Mouse (Mus musculus): ENCODE measurements around the gene Ubl3. TPM values are rescaled to one million over a fixed set of nuclear protein-coding genes. Genes with fewer than 3 reads are reported as not detected.

The Ubl3 gene
- polyA plus RNA-seq, 1 experiment from 2014 or later: 76.2 TPM

- no peaks in the 10 kb centered on the region for H3K9me3 ChIP-seq (replicated peaks; ENCODE audit: control insufficient read depth, low read length)
- H3K4me3 ChIP-seq (ENCODE audit: low read depth, low read length): no peak overlapping the region
- no peak overlapping the region for H3K27ac ChIP-seq (ENCODE audit: low read depth, low read length)
- H3K9ac ChIP-seq (ENCODE audit: low read length): no peak overlapping the region
- peak; percentile 83 for ATAC-seq
- DNase-seq (ENCODE audit: low spot score): peak; percentile 82
- H3K27me3 ChIP-seq (replicated peaks; ENCODE audit: control insufficient read depth, insufficient read depth, low read length): no peaks in the 10 kb centered on the region
- peaks cover 14% of the 10 kb centered on the region for H3K4me1 ChIP-seq (ENCODE audit: control insufficient read depth, insufficient read depth, low read length)
- peak overlapping the region; percentile 20; the same call in 1 of the 2 replicates for H3K4me2 ChIP-seq (ENCODE audit: low read length)
- no peaks in the 10 kb centered on the region for H3K36me3 ChIP-seq (ENCODE audit: control insufficient read depth, insufficient read depth, low read length)
- WGBS: 48% methylated on average over 10 of the region's 10 CpGs
These were observed 62.8 kb downstream of the Ubl3 start for GRCm38 (mm10) chr5:148489724-148490193.

GRCm38 (mm10) chr5:148488891-148489723, 63.5 kb downstream of the Ubl3 start:
- peak; percentile 34 for DNase-seq (ENCODE audit: low spot score)
- no peak overlapping the region for H3K4me3 ChIP-seq (ENCODE audit: low read depth, low read length)

GRCm38 (mm10) chr5:148486202-148486601, 66.4 kb downstream of the Ubl3 start:
- Histone ChIP-seq H3K4me1 (ENCODE audit: control insufficient read depth, insufficient read depth, low read length) (peaks cover 14% of the 10 kb centered on the region), H3K9me3 (replicated peaks; ENCODE audit: control insufficient read depth, low read length) (no peaks in the 10 kb centered on the region), H3K27me3 (replicated peaks; ENCODE audit: control insufficient read depth, insufficient read depth, low read length) (no peaks in the 10 kb centered on the region), H3K9ac (ENCODE audit: low read length) (no peak overlapping the region), H3K4me2 (ENCODE audit: low read length) (no peak overlapping the region), H3K27ac (ENCODE audit: low read depth, low read length) (no peak overlapping the region), H3K4me3 (ENCODE audit: low read depth, low read length) (no peak overlapping the region), H3K36me3 (ENCODE audit: control insufficient read depth, insufficient read depth, low read length) (no peaks in the 10 kb centered on the region)
- no peak for DNase-seq (ENCODE audit: low spot score)
- 92% methylated on average over 11 of the region's 11 CpGs for WGBS
- no peak for ATAC-seq

More at GRCm38 (mm10) chr5:148488891-148489723, 63.5 kb downstream of the Ubl3 start:
- WGBS: 69% methylated on average over 13 of the region's 13 CpGs
- Histone ChIP-seq H3K4me1 (ENCODE audit: control insufficient read depth, insufficient read depth, low read length) (peaks cover 14% of the 10 kb centered on the region), H3K36me3 (ENCODE audit: control insufficient read depth, insufficient read depth, low read length) (no peaks in the 10 kb centered on the region), H3K27me3 (replicated peaks; ENCODE audit: control insufficient read depth, insufficient read depth, low read length) (no peaks in the 10 kb centered on the region), H3K4me2 (ENCODE audit: low read length) (peak overlapping the region; percentile 20; the same call in 1 of the 2 replicates), H3K9me3 (replicated peaks; ENCODE audit: control insufficient read depth, low read length) (no peaks in the 10 kb centered on the region), H3K9ac (ENCODE audit: low read length) (no peak overlapping the region), H3K27ac (ENCODE audit: low read depth, low read length) (no peak overlapping the region)
- peak; percentile 56; the same call in 1 of the 2 replicates for ATAC-seq

GRCm38 (mm10) chr5:148481745-148482144, 70.8 kb downstream of the Ubl3 start:
- no peaks in the 10 kb centered on the region for H3K36me3 ChIP-seq (ENCODE audit: control insufficient read depth, insufficient read depth, low read length)
- H3K4me3 ChIP-seq (ENCODE audit: low read depth, low read length): no peak overlapping the region
- no peaks in the 10 kb centered on the region for H3K4me1 ChIP-seq (ENCODE audit: control insufficient read depth, insufficient read depth, low read length)
- no peak overlapping the region for H3K9ac ChIP-seq (ENCODE audit: low read length)
- no peak for DNase-seq (ENCODE audit: low spot score)
- H3K4me2 ChIP-seq (ENCODE audit: low read length): no peak overlapping the region
- no peaks in the 10 kb centered on the region for H3K9me3 ChIP-seq (replicated peaks; ENCODE audit: control insufficient read depth, low read length)
- H3K27ac ChIP-seq (ENCODE audit: low read depth, low read length): no peak overlapping the region
- no peak for ATAC-seq
- 74% methylated on average over 3 of the region's 3 CpGs for WGBS
- no peaks in the 10 kb centered on the region for H3K27me3 ChIP-seq (replicated peaks; ENCODE audit: control insufficient read depth, insufficient read depth, low read length)

- 87% methylated on average over 7 of the region's 7 CpGs for WGBS
- Histone ChIP-seq H3K4me3 (ENCODE audit: low read depth, low read length) (no peak overlapping the region), H3K4me1 (ENCODE audit: control insufficient read depth, insufficient read depth, low read length) (no peaks in the 10 kb centered on the region), H3K27me3 (replicated peaks; ENCODE audit: control insufficient read depth, insufficient read depth, low read length) (no peaks in the 10 kb centered on the region), H3K4me2 (ENCODE audit: low read length) (no peak overlapping the region), H3K36me3 (ENCODE audit: control insufficient read depth, insufficient read depth, low read length) (no peaks in the 10 kb centered on the region), H3K9ac (ENCODE audit: low read length) (no peak overlapping the region), H3K27ac (ENCODE audit: low read depth, low read length) (no peak overlapping the region), H3K9me3 (replicated peaks; ENCODE audit: control insufficient read depth, low read length) (no peaks in the 10 kb centered on the region)
- DNase-seq (ENCODE audit: low spot score) (no peak), ATAC-seq (no peak)
These were observed 78.2 kb downstream of the Ubl3 start for GRCm38 (mm10) chr5:148474346-148474745.

GRCm38 (mm10) chr5:148468626-148469441, 83.8 kb downstream of the Ubl3 start:
- Histone ChIP-seq H3K9me3 (replicated peaks; ENCODE audit: control insufficient read depth, low read length) (no peaks in the 10 kb centered on the region), H3K36me3 (ENCODE audit: control insufficient read depth, insufficient read depth, low read length) (no peaks in the 10 kb centered on the region), H3K4me2 (ENCODE audit: low read length) (no peak overlapping the region), H3K4me3 (ENCODE audit: low read depth, low read length) (no peak overlapping the region), H3K27me3 (replicated peaks; ENCODE audit: control insufficient read depth, insufficient read depth, low read length) (no peaks in the 10 kb centered on the region), H3K9ac (ENCODE audit: low read length) (no peak overlapping the region), H3K4me1 (ENCODE audit: control insufficient read depth, insufficient read depth, low read length) (0 out of 2 replicates have a peak, but pooled peaks cover 2% of the 10 kb centered on the region), H3K27ac (ENCODE audit: low read depth, low read length) (no peak overlapping the region)
- no peak for ATAC-seq
- no peak for DNase-seq (ENCODE audit: low spot score)
- 59% methylated on average over 14 of the region's 14 CpGs for WGBS

- WGBS: 17% methylated on average over 8 of the region's 8 CpGs
- H3K27me3 ChIP-seq (replicated peaks; ENCODE audit: control insufficient read depth, insufficient read depth, low read length): no peaks in the 10 kb centered on the region
- no peak for ATAC-seq
- H3K36me3 ChIP-seq (ENCODE audit: control insufficient read depth, insufficient read depth, low read length): no peaks in the 10 kb centered on the region
- no peak overlapping the region for H3K9ac ChIP-seq (ENCODE audit: low read length)
- no peak overlapping the region for H3K4me2 ChIP-seq (ENCODE audit: low read length)
- DNase-seq (ENCODE audit: low spot score): no peak
- no peak overlapping the region for H3K4me3 ChIP-seq (ENCODE audit: low read depth, low read length)
- no peak overlapping the region for H3K27ac ChIP-seq (ENCODE audit: low read depth, low read length)
- H3K9me3 ChIP-seq (replicated peaks; ENCODE audit: control insufficient read depth, low read length): no peaks in the 10 kb centered on the region
- H3K4me1 ChIP-seq (ENCODE audit: control insufficient read depth, insufficient read depth, low read length): 0 out of 2 replicates have a peak, but pooled peaks cover 2% of the 10 kb centered on the region
These were observed 85.5 kb downstream of the Ubl3 start for GRCm38 (mm10) chr5:148466933-148467607.

- H3K4me1 ChIP-seq (ENCODE audit: control insufficient read depth, insufficient read depth, low read length): 0 out of 2 replicates have a peak, but pooled peaks cover 2% of the 10 kb centered on the region
- WGBS: 88% methylated on average over 5 of the region's 5 CpGs
- no peak overlapping the region for H3K4me3 ChIP-seq (ENCODE audit: low read depth, low read length)
- H3K9ac ChIP-seq (ENCODE audit: low read length): no peak overlapping the region
- H3K36me3 ChIP-seq (ENCODE audit: control insufficient read depth, insufficient read depth, low read length): no peaks in the 10 kb centered on the region
- no peak for ATAC-seq
- H3K27ac ChIP-seq (ENCODE audit: low read depth, low read length): no peak overlapping the region
- no peaks in the 10 kb centered on the region for H3K27me3 ChIP-seq (replicated peaks; ENCODE audit: control insufficient read depth, insufficient read depth, low read length)
- H3K9me3 ChIP-seq (replicated peaks; ENCODE audit: control insufficient read depth, low read length): no peaks in the 10 kb centered on the region
- no peak overlapping the region for H3K4me2 ChIP-seq (ENCODE audit: low read length)
- no peak for DNase-seq (ENCODE audit: low spot score)
These were observed 86.5 kb downstream of the Ubl3 start for GRCm38 (mm10) chr5:148466116-148466515.
